Mouse (Mus musculus): ENCODE measurements at regions not wholly inside any gene's neighbourhood (a gene's known extent, or its start where the extent isn't known, plus 50 kb on each side); places are given as distances from the start of the nearest gene placed in this dataset.

DNA sequence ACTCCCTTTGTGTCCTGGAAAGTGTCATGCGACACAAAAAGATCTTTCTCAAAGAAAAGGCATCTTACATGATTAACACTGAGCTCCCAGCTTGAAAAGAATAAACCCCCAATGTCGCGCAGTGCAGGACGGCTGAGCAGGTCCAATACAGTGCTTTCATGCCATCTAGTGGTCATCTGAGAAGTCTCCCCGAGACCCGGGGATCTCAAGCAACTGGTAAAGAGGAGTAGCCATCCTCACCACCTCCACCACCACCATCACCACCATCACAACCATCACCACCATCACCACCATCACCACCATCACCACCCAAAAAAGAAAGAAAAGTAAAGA lies 430.7 kb upstream of the Ccnh start:
- ATAC-seq (ENCODE audit: poor library complexity, severe bottlenecking), result peak; percentile 67

GRCm38 (mm10) chr13:84759061-84759460 lies 430.1 kb upstream of the Ccnh start:
- no peak for ATAC-seq (ENCODE audit: poor library complexity, severe bottlenecking)

- ATAC-seq (ENCODE audit: poor library complexity, severe bottlenecking), result no peak
These were observed 428.7 kb upstream of the Ccnh start for GRCm38 (mm10) chr13:84760471-84760870.

DNA sequence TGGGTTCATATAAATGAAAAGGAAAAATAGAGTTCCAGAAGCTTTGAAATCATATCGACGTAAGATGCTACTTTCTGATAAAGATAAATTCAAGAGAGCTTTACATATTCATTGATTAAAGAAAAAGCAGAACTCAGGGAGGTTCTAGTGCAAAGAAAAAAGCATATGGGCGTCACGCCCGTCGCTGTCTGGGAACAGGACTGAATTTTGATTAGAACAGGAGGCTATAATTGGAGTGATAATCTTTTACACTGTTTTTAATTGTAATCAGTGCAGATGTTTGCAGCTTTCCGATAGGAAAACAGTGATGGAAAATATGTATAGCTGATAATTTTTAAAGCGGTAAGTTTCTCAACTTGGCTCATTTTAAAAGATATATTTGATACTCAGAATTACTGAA lies 428.2 kb upstream of the Ccnh start:
- no peak for ATAC-seq (ENCODE audit: poor library complexity, severe bottlenecking)

GRCm38 (mm10) chr13:84761821-84762220 lies 427.4 kb upstream of the Ccnh start:
- ATAC-seq (ENCODE audit: poor library complexity, severe bottlenecking), result no peak

- no peak for ATAC-seq (ENCODE audit: poor library complexity, severe bottlenecking)
These were observed 425.3 kb upstream of the Ccnh start for GRCm38 (mm10) chr13:84763916-84764315.

DNA sequence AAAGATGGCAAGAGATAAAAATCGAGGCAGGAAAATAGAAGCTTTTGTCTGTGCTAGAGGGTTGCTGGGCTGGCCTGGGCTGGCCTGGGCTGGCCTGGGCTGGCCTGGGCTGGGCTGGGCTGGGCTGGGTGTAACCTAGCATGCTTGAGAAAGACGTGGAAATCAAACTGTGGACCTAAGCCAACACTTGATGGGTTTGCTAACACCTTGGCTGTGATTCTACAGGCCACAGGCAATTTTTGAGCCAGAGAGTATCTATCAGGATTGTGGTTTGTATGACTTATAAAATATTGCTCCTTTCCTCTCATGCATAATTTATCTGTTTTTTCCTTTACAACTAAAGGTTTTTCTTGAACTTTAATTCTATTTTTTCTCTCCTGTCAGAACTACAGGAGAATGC lies 417.3 kb upstream of the Ccnh start:
- ATAC-seq (ENCODE audit: poor library complexity, severe bottlenecking), result no peak

GRCm38 (mm10) chr13:84783017-84783937 lies 405.9 kb upstream of the Ccnh start:
- no peak for ATAC-seq (ENCODE audit: poor library complexity, severe bottlenecking)

- no peak for ATAC-seq (ENCODE audit: poor library complexity, severe bottlenecking)
These were observed 384.8 kb upstream of the Ccnh start for GRCm38 (mm10) chr13:84804241-84804980.

DNA sequence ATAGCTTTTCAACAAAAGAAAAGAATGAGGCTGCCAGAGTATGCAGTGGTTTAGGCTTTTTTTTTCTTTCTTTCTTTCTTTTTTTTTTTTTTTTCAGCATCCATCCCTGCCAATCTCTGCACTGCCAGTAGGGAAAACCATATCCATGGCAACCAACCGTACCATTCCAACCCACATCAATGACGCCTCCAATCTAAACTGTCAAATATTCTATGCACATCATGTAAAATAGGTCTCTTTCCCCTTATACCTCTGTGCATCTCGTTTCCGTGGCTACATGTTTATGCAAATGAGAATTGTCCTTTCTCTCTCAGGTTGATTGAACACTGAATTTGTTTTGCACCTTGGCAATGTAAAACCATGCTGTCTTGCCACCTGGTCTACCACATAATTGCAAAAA lies 384.0 kb upstream of the Ccnh start:
- ATAC-seq (ENCODE audit: poor library complexity, severe bottlenecking), result no peak

GRCm38 (mm10) chr13:84809605-84810004 lies 379.6 kb upstream of the Ccnh start:
- no peak for ATAC-seq (ENCODE audit: poor library complexity, severe bottlenecking)

Data from megakaryocyte, adult 5-6 weeks (primary cell).